Comparison of ENCODE assay signal across 18 mouse cellular contexts in the genomic region with DNA sequence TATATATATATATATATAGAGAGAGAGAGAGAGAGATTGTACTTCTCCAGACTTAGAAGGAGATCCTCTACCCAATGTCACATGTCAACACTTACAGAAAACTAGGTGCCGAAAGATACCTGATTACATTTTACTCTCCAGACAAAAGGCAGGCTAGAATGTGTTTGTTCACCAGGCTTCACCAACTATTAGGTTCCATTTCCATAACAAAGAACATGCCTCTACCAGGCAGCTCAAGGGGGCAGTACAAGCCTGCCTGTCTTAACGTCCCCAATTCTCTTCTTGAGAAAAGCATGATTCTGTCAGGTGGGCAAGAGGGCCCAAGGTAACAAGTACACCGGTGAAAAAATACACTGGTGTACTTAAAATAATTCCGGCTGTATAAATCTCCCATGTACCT.
"Had no signal": no experiment of that assay in that cellular context is flagged by ENCODE, and none has a peak within 500 bp of the region (broad histone marks: within the 10 kb centered on the region; RNA-seq: fewer than 3 reads in every experiment).

No protein-coding gene starts in this region.

- H3K9me3 ChIP-seq: midbrain, embryonic 10.5 days; midbrain, embryonic 13.5 days; midbrain, embryonic 15.5 days; neural tube, embryonic 13.5 days; neural tube, embryonic 15.5 days had no signal

- H3K4me2 ChIP-seq: lung, embryonic 14.5 days; midbrain, embryonic 13.5 days; midbrain, embryonic 15.5 days; neural tube, embryonic 13.5 days; neural tube, embryonic 15.5 days had no signal

- H3K4me1 ChIP-seq: midbrain, embryonic 15.5 days; neural tube, embryonic 15.5 days had no signal

- H3K9ac ChIP-seq: lung, embryonic 14.5 days; midbrain, embryonic 13.5 days; midbrain, embryonic 15.5 days; neural tube, embryonic 13.5 days; neural tube, embryonic 15.5 days had no signal

- H3K4me3 ChIP-seq: midbrain, embryonic 10.5 days; midbrain, embryonic 13.5 days; midbrain, embryonic 15.5 days; myocyte; neural tube, embryonic 13.5 days; neural tube, embryonic 15.5 days had no signal

- H3K27me3 ChIP-seq: midbrain, embryonic 13.5 days; midbrain, embryonic 15.5 days; neural tube, embryonic 13.5 days; neural tube, embryonic 15.5 days had no signal

- DNase-seq: lung, adult 18-20 months; lung, embryonic 14.5 days; lung, postnatal 10 days; lung, postnatal 4 days; retina, postnatal 1 day; right cerebral cortex, adult 18-20 months; right cerebral cortex, postnatal 25 days; right cerebral cortex, postnatal 4 days; spleen, adult 18-20 months; thymus, adult 18-20 months; thymus, postnatal 14 days; thymus, postnatal 36 days had no signal

- ATAC-seq: midbrain, embryonic 13.5 days; midbrain, embryonic 15.5 days had no signal

- H3K36me3 ChIP-seq: midbrain, embryonic 10.5 days; midbrain, embryonic 13.5 days; midbrain, embryonic 15.5 days; neural tube, embryonic 13.5 days; neural tube, embryonic 15.5 days had no signal

- H3K27ac ChIP-seq: midbrain, embryonic 10.5 days; midbrain, embryonic 13.5 days; midbrain, embryonic 15.5 days; neural tube, embryonic 13.5 days; neural tube, embryonic 15.5 days had no signal
